Mouse (Mus musculus) stomach, postnatal 0 days (tissue): ENCODE measurements at regions not wholly inside any gene's neighbourhood (a gene's known extent, or its start where the extent isn't known, plus 50 kb on each side); places are given as distances from the start of the nearest gene placed in this dataset.

Source experiments
- CTCF ChIP-seq: IDR thresholded peaks from 2 replicates; pipeline ENCODE4 v1.5.1; 2016; ENCODE audit warnings: antibody characterized with exemption, low read depth, mild to moderate bottlenecking, moderate library complexity
- EP300 ChIP-seq: optimal IDR thresholded peaks from 2 replicates; pipeline ENCODE3; 2016; ENCODE audit warnings: antibody characterized with exemption

DNA sequence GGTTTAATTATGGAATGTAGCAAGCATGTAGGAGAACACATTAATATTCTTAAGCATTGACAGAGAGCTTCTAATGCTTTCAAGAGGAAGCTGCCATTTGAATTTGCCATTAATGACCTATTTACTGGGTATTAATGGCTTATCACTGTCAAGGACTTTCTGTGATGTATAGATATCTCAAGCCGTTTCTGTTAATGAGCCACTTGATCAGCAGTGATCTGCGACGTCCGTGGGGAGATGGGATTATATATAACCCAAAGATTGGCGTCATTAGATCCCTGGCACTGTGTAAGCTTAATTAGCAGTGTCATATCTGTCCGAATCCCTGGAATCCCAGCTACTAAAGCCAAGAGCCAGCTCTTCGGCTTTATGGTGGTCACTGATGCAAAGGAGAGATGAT is 257.4 kb downstream of the Plk2 start:
- TF ChIP-seq CTCF: no peak
- no peak for TF ChIP-seq EP300
